Mouse (Mus musculus) G1E-ER4 (cell line): Measurements from ENCODE around the gene Calr. TPM values are rescaled to one million over a fixed set of nuclear protein-coding genes. Genes with fewer than 3 reads are reported as not detected.

ENCODE experiments used
- GATA1 ChIP-seq: IDR thresholded peaks from one replicate; pipeline ENCODE4 v1.8.0; 2012; ENCODE audit warnings: low read length, inconsistent platforms
- polyA plus RNA-seq: library from polyadenylated mRNA; stranded (reverse); fragments of >175 nt; gene quantifications from 2 replicates; pipeline ENCODE4 v1.2.3, GENCODE M21; 2012

The Calr gene
- polyA plus RNA-seq, 1 experiment = 318 TPM

DNA sequence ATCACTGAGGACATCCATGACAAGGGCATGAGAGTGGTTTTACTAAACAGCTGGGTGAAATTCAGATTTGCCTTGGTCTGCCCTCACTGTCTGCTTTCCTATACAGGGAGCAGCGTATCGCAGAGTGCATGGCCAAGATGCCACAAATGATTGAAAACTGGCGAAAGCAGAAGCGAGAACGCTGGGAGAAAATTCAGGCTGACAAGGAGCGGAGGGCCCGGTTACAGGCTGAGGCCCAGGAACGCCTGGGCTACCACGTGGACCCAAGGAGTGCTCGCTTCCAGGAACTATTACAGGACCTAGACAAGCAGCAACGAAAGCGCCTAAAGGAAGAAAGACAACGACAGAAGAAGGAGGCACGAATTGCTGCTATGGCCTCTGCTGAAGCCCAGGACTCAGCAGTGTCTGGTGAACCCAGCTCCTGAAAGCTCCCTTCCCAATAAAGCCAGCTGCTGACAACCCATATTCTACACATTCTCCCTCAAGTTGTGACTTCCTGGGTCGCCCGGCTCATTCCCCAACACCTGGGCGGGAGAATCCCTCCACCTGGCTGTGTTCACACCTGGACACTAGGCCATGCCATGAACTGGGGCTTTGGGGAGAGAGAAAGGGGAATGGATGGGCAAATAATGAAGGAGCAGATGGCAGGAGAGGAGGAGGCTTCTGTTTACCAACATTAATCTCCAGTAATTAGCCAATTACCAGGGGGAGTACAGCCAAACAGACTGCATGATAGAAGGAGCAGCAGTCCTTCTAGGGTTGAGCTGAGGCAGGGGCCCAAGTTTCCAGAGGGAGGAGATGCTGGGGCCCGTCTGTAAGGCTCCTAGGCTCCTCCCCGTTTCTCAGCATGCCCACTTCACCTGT lies 12.5 kb downstream of the Calr start:
- no peak for TF ChIP-seq GATA1

DNA sequence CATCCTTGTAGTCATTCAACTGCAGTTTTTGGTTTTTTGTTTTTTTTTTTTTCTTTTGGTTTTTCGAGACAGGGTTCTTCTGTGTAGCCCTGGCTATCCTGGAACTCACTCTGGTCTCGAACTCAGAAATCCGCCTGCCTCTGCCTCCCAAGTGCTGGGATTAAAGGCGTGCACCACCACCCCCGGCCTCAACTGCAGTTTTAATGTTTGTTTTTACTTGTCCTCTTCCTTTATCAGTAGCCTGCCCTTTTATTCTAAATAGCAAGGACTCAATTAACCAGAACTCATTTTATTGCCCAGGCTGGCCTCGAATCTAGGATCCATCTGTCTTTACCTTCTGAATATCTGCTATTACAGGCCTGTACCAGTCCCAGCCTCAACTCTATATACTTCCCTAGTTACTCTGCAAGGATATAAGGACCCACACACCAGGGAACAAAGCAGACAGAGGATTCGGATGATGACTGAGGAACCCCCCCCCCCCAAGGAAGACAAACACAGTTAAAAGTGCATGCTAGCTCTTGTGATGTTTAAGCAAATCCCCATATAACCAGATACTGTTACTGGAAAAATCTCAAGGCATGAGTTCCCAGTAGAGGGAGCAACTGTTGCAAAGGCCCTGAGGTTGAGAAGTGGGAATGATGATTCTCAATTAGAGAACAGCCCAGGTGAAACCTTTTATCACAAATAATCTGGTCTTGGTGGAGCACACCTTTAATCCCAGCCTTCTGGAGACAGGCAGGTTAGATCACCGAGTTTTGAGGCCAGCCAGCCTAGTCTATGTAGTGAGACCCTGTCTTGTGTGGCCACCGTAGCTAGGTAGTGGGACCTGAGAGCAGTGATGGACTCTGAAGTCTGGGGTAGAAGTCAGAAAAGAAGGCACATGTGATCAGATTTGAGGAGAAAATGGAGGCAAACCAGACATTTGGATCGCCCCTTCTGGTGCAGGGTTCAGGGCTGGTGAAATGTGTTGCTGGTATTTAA lies 13.7 kb downstream of the Calr start:
- TF ChIP-seq GATA1 = no peak

DNA sequence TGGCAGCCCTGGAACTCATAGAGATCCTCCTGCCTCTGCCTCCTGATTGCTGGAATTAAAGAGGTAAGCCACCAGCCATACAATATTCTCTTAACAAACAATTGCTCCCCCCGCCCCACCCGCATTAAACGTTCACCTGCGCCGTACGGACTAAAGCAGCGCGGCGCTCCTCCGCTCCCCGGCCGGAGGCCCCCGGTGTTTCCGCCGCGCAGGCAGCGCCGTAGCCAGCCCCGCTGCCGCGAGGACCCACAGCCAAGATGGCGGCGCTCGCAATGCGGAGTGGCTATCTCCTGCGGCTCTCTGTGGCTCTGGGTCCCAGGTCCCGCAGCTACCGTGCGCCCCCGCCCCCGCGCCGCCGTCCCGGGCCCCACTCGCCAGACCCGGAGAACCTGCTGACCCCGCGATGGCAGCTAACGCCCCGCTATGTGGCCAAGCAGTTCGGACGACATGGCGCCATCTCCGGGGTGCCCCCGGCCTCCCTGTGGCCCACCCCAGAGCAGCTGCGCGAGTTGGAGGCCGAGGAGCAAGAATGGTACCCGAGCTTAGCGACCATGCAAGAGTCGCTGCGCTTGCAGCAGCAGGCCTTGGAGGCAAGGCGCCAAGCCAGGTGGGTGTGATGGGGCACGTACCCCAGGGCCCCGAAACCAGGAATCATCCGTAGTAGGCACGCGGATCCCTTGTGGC lies 14.6 kb downstream of the Calr start:
- no peak for TF ChIP-seq GATA1

DNA sequence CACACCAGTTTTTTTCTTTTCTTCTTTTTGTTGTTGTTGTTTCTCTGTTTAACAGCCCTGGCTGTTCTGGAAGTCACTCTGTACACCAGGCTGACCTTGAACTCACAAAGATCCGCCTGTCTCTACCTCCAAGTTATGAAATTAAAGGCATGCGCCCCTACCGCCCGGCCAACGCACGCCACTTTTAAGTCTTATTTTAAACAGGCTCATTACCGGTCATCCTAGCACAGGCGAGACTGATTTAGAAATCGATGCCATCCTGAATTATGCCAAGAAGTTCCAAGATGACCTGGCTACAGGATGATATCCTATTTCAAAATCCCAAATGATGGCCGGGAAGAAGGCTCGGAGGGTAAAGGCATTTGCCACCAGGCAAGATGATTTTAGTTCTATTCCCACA lies 15.2 kb downstream of the Calr start, which contains the start of gene Gadd45gip1:
TSS of gene Gadd45gip1 (plus strand) at position 33 of the 400 bp plus-strand sequence.
- no peak for TF ChIP-seq GATA1

DNA sequence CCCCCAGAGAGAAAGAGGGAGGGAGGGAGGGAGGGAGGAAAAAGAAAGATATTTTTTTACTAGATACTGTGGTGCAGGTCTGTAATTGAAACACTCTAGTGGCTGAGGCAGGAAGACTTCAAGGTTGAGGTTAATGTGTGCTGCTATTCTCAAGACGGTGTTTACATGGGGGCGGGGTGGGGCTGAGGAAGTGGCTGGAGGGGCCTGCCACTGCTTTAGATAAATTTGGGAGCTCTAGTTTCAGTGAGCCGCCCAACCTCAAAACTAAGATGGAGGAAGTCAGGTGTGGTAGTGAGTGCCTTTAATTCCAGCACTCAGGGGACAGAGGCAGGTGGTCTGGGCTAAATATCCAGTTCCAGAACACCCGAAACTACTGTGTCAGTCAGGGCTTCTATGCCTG lies 21.1 kb downstream of the Calr start:
- no peak for TF ChIP-seq GATA1

DNA sequence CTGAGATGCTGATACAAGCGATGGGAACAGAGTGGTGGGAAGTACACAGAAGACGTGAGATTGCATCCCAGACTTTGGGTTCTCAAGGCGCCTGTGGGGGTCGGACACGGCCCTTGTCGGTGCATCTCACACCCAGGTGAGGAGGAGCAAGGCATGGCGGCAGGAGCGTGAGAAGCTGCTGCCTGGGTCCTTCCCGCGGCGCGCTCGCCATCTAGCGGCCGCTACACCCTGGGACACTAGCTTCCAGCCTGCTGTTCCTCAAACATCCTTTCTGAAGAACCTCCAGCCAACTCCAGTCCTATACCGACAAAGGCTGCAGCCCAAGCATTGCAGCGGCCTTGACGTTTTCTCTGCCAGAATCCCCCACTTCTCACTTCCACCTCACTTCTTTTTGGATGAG lies 23.1 kb downstream of the Calr start:
- TF ChIP-seq GATA1 = no peak

DNA sequence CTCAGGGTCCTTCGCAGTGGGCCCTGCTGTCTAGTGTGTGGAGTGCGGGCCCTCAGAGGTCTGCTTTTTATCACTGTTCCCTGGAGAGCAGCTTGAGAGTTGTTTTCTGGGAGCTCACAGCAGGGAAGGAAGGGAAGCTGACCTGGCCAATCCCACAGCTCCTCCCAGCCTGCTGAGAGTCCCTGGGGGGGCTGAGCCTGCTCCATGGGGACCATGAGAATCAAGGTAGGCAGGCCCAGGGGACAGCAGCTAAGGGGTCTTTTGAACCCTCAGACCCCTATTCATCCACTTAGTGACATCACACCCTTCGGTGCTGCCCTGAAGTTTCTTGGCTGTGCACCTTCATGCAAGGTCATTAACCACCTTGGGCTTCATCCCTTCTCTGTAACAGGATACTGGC lies 24.0 kb downstream of the Calr start, which contains the start of gene Dand5:
TSS of gene Dand5 (minus strand) at position 101 of the 400 bp plus-strand sequence.
- TF ChIP-seq GATA1 = no peak

DNA sequence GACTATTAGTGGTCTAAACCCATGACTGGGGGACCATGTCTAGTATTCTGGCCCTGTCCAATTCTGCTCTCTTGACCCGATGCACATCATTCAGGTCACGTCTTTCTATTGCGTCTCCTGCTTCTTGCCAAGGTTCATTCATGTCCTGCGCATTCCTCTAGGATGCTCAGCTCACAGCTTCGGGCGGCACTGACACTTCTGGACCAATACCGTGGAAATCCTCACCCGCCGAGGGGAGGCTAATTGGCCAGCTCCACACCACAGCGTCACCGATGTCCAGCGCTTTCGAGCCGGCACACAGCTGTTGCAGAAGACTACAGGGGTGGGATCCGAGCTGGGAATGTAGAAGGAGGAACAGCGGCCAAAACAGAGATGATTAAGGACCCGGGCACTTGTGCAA lies 30.6 kb downstream of the Calr start:
- TF ChIP-seq GATA1 = no peak

DNA sequence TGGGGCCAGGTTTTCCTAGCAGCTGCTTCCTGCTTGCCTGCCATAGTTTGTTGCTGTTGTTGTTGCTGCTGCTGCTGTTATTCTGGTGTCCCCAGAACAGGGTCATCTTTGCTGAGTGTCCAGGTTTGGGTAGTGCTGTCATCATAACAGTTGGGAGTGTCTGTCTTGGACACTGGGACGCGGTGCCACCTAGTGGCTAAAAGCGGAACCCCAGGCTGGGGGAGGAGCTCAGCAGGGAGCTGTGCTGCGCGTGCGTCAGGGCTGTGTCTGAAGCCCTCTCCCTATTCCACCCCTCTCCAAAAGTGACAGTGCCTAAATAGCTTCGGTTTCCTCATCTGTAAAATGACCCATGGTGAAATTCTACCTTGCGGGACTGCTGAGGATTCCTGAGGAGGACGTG lies 31.2 kb downstream of the Calr start:
- TF ChIP-seq GATA1 = no peak

DNA sequence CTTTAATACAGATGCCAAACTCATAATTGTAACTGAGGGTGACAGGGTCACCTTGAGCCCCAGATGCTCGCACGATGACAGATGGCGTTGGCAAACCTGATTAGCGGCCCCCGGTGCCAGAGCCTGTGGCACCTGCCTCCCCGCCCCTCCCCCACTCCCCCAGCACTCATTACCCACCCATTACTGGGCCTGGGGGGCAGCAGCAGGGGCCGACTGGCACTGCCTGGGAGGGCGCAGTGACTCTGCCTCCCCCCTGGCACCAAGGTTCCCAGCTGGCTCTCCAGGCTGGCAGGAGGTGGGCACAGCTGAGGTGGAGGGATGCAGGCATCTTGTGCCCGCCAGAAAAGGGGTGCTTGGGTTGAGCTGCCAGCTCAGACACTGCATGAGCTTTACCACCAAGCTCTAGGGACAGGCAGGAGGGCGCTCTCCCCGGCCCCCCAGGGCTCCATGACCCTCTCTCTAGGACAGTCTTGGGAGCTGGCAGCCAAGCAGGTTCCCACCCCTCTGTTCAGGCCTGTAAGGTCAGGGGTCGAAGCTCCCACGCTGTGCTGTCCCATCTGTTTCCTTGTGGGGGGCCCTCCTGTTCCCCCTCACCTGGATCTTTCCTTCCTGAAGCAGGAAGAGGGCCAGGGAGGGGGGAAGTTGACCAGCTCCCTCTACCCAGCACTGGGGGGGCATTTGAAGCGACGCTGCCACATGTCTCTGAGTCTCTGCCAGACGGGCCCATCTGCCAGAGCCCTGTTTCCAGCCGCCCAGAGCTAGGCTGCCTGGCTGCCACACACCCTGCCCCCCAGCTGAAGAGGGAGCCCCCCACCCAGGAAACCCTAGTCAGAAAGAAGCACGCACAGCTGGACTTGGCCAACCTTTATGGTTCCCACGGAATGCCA lies 31.9 kb downstream of the Calr start:
- TF ChIP-seq GATA1 = no peak

DNA sequence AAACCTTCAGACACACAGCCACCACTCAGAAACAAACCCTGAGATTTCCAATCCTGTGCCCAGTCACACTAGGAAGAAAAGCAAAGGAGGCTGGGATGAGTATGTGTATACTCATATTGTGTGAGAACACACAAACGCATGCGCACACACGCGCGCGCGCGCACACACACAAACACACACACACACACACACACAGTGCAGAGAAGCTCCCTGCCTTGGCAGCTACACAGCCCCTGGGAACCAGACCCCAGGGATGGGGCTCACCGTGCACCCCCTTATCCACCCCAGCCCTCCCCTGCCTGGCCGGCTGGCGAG lies 32.5 kb downstream of the Calr start:
- no peak for TF ChIP-seq GATA1

DNA sequence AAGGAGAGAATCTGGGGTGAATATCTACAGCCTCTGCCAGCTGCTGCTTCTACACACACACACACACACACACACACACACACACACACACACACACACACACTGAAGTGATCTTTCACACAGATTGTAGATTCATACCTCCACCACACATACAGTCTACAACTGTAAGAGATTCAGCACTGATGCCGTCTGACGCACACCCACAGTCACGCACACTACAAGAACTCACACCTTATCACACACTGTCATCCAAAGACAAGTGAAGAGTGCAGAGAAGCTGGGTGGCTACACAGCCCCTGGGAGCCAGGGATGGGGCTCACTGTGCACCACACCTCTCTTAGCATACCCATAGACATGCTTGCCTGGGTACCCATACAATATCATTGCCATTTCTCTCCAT lies 32.9 kb downstream of the Calr start:
- TF ChIP-seq GATA1 = no peak

DNA sequence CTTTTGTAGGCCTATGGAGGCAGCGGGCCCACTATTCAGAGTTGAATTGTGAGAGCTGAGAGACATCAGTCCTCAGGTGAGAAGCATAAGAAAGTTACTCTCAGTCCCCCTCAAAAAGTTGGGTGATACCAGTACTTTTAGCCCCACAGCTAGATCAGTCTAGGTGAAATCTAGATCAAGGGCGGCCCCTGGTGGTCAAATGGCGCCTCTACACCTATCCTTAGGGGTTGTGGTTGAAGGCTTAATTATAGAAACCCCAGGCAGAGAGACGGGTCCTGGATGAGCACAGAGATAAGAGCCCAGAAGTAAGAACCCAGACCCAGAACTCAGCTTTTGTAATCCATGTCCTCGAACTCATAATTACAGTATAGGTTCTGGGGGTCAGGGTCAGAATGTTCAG lies 33.7 kb downstream of the Calr start:
- no peak for TF ChIP-seq GATA1

DNA sequence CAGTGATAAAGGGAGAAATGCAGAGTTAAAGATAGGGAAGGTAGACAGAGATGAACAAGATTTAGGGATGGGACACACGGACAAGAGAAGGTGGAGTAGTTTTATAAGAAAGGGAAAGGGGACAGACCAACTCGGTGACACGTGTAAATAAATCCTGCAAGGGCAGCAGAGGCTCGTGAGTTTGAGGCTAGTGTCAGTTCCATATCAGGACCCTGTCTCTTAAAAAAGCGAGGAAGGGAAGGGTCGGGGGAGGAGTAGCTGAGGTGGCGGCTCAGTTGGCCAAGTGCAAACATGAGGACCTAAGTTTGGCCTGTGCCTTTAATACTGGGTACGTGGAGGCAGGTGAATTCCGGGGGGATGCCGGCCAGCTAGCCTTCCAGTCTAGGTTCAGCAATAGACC lies 35.4 kb downstream of the Calr start:
- TF ChIP-seq GATA1 = no peak

DNA sequence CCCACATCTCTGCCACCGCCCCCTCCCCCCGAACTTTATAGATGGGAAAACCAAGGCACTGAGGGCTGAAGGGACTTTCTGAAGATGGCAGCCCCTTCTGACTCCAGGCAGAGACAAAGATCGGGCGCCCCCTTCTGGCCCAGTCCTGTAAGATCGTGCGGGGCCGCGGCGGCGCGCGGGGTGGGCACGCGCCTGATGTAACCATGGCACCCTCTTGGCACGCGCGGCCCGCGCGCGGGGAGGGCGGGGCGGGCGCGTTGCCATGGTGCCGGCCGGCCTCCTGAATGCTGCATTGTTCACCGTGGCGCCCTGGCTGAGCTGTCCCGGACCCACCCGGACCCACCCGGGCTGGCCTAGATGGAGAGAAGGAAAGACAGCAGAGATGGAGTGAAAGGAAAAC lies 35.8 kb downstream of the Calr start:
- TF ChIP-seq GATA1 = no peak

DNA sequence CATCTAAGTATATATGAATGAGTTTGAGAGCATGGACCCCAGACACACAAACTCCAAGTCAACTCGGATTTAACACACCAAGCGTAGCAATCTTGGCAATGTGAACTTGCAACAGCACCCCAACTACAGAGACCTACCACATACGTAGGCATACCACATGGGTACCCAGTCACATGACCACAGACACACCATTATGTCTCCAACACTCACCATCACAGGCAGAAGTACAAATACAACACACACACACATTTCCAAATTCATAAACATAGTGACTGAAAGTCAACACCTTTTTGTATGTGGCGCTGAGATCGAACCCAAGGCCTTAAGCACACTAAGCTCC lies 36.8 kb downstream of the Calr start:
- no peak for TF ChIP-seq GATA1
